Mouse (Mus musculus) forebrain, embryonic 13.5 days (tissue): ENCODE measurements at regions not wholly inside any gene's neighbourhood (a gene's known extent, or its start where the extent isn't known, plus 50 kb on each side); places are given as distances from the start of the nearest gene placed in this dataset.
"Not testable (repeated sequence)": the region's sequence is repeated elsewhere in the genome, so short reads cannot be mapped to it uniquely, and the experiment has no call there.

Source experiments
- ATAC-seq: fragments of 200-750 bp; cut with Nextera tagmentation; 2 replicates; pipeline ENCODE4 v1.8.0; 2017
- H3K27ac ChIP-seq: fragments of 300-500 bp; sonication (generic); 2 replicates; pipeline ENCODE4 v1.5.1; 2015; ENCODE audit warnings: inconsistent platforms, mild to moderate bottlenecking, moderate library complexity
- H3K27me3 ChIP-seq: fragments of 300-500 bp; sonication (generic); 2 replicates; pipeline ENCODE4 v1.6.1; 2015; ENCODE audit warnings: mild to moderate bottlenecking, inconsistent platforms
- H3K36me3 ChIP-seq: fragments of 300-500 bp; sonication (generic); 2 replicates; pipeline ENCODE4 v1.6.1; 2015; ENCODE audit warnings: mild to moderate bottlenecking, inconsistent platforms; ENCODE audit not compliant: poor library complexity, severe bottlenecking
- H3K4me1 ChIP-seq: fragments of 300-500 bp; sonication (generic); 2 replicates; pipeline ENCODE4 v1.6.1; 2015; ENCODE audit warnings: inconsistent platforms
- H3K4me2 ChIP-seq: fragments of 300-500 bp; sonication (generic); 2 replicates; pipeline ENCODE4 v1.6.1; 2015; ENCODE audit warnings: inconsistent platforms, mild to moderate bottlenecking, moderate library complexity
- H3K4me3 ChIP-seq: fragments of 300-500 bp; sonication (generic); 2 replicates; pipeline ENCODE4 v1.5.1; 2015; ENCODE audit warnings: mild to moderate bottlenecking, inconsistent platforms
- H3K9ac ChIP-seq: fragments of 300-500 bp; sonication (generic); 2 replicates; pipeline ENCODE4 v1.6.1; 2015; ENCODE audit warnings: mild to moderate bottlenecking, inconsistent platforms
- H3K9me3 ChIP-seq: fragments of 300-500 bp; sonication (generic); replicated peaks from 2 replicates; pipeline ENCODE4 v1.6.1; 2016; ENCODE audit warnings: inconsistent platforms
- WGBS: fragments of 180-500 bp; shearing (Covaris S2); methylation state at CpG from one replicate; pipeline ENCODE4 v1.1.7; 2015; 5-methylcytosine and 5-hydroxymethylcytosine counted together

- H3K4me1 ChIP-seq = peaks cover 3% of the 10 kb centered on the region; the same call in 1 of the 2 replicates
- H3K4me3 ChIP-seq = no peak overlapping the region
- no peaks in the 10 kb centered on the region for H3K27me3 ChIP-seq
- ATAC-seq = no peak
- H3K9me3 ChIP-seq = no peaks in the 10 kb centered on the region
- H3K27ac ChIP-seq = no peak overlapping the region
- no peaks in the 10 kb centered on the region for H3K36me3 ChIP-seq
- H3K9ac ChIP-seq = no peak overlapping the region
- H3K4me2 ChIP-seq = no peak overlapping the region
These were observed 256.4 kb downstream of the Sema3d start for GRCm38 (mm10) chr5:12639549-12639948.

- Histone ChIP-seq H3K4me2 (no peak overlapping the region), H3K27me3 (no peaks in the 10 kb centered on the region), H3K9ac (no peak overlapping the region), H3K4me1 (no peaks in the 10 kb centered on the region), H3K4me3 (no peak overlapping the region), H3K27ac (no peak overlapping the region), H3K36me3 (no peaks in the 10 kb centered on the region), H3K9me3 (no peaks in the 10 kb centered on the region)
- 70% methylated on average over 2 of the region's 2 CpGs for WGBS
- ATAC-seq = no peak
These were observed 263.1 kb downstream of the Sema3d start for GRCm38 (mm10) chr5:12646269-12646668.

GRCm38 (mm10) chr5:12673666-12674065 is 290.5 kb downstream of the Sema3d start:
- no peak overlapping the region for H3K27ac ChIP-seq
- H3K27me3 ChIP-seq = no peaks in the 10 kb centered on the region
- no peak overlapping the region for H3K9ac ChIP-seq
- H3K36me3 ChIP-seq = no peaks in the 10 kb centered on the region
- ATAC-seq = no peak
- no peaks in the 10 kb centered on the region for H3K4me1 ChIP-seq
- H3K4me3 ChIP-seq = no peak overlapping the region
- 85% methylated on average over 2 of the region's 2 CpGs for WGBS
- no peak overlapping the region for H3K4me2 ChIP-seq
- H3K9me3 ChIP-seq = no peaks in the 10 kb centered on the region

DNA sequence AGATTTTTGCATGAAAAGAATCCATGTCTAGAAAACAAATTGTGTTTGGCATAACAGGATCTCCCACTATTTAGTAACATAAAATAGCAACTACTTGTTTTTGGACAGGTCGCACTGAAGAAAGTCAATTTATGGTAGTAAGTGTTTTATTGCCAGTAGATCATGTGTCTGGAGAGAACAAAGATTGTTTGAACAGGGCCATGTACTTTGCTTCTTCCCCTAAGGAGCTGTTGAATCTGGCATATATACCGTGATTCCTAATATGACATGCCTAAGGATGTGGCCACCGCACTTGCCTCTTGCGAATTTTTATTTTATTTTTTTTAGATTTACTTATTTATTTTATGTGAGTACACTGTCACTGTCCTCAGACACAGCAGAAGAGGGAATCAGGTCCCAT is 290.9 kb downstream of the Sema3d start:
- 94% methylated on average over 4 of the region's 4 CpGs for WGBS
- Histone ChIP-seq H3K4me2 (no peak overlapping the region), H3K9me3 (no peaks in the 10 kb centered on the region), H3K36me3 (no peaks in the 10 kb centered on the region), H3K9ac (no peak overlapping the region), H3K27ac (no peak overlapping the region), H3K4me1 (no peaks in the 10 kb centered on the region), H3K27me3 (no peaks in the 10 kb centered on the region), H3K4me3 (no peak overlapping the region)
- ATAC-seq = no peak

DNA sequence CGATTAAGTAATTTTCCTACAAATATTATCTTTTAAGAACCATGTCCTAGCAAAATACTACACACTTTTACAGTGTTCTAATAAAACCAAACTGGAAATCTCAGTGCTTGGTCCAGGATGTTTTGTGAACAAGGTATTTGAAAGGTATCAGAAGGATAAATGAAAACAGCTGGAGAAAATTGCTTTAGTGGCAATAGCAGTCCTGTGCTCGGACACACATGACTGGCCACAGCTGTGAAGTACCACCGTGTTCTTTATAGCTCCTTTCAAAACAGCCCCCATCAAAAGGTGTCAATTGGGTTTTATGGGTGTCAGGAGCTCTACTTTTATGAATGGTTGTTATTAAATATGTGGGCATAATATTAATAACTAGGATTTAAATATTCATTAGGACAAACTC is 293.5 kb downstream of the Sema3d start:
- ATAC-seq = no peak
- Histone ChIP-seq H3K4me1 (no peaks in the 10 kb centered on the region), H3K27ac (no peak overlapping the region), H3K4me3 (no peak overlapping the region), H3K9me3 (no peaks in the 10 kb centered on the region), H3K4me2 (no peak overlapping the region), H3K27me3 (no peaks in the 10 kb centered on the region), H3K36me3 (no peaks in the 10 kb centered on the region), H3K9ac (no peak overlapping the region)
- 69% methylated on average over 3 of the region's 3 CpGs for WGBS

- Histone ChIP-seq H3K9ac (no peak overlapping the region), H3K9me3 (peaks cover 8% of the 10 kb centered on the region), H3K4me2 (no peak overlapping the region), H3K27me3 (no peaks in the 10 kb centered on the region), H3K4me3 (no peak overlapping the region), H3K4me1 (no peaks in the 10 kb centered on the region), H3K27ac (no peak overlapping the region), H3K36me3 (no peaks in the 10 kb centered on the region)
- peak; percentile 63; the same call in 1 of the 2 replicates for ATAC-seq
- WGBS = 73% methylated on average over 3 of the region's 3 CpGs
These were observed 331.7 kb downstream of the Sema3d start for GRCm38 (mm10) chr5:12714894-12715293.

DNA sequence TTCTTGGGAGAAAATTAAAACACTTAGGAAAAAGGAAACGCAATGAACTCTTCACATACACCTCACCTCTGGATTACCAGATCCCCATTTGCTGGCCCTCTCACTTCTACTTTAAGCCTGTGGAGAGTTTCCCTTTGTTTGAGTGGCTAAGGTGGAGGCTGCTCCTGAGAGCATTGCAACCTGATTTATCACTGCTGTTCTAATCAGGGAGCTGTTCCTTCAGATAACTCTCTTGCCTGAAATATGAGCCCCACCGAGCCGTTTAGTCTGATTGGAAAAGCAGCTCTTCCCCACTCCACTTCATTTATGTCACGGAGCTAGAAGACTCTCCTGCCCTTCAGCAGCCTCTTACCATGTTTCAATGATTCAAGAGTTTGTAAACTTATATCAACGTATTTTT is 368.3 kb downstream of the Sema3d start:
- Histone ChIP-seq H3K36me3 (no peaks in the 10 kb centered on the region), H3K27ac (no peak overlapping the region), H3K4me3 (no peak overlapping the region), H3K27me3 (no peaks in the 10 kb centered on the region), H3K9ac (no peak overlapping the region), H3K4me1 (no peaks in the 10 kb centered on the region), H3K9me3 (no peaks in the 10 kb centered on the region), H3K4me2 (no peak overlapping the region)
- WGBS = 58% methylated on average over 5 of the region's 5 CpGs
- no peak for ATAC-seq

- Histone ChIP-seq H3K27ac (no peak overlapping the region), H3K9ac (no peak overlapping the region), H3K36me3 (no peaks in the 10 kb centered on the region), H3K4me1 (no peaks in the 10 kb centered on the region), H3K4me2 (no peak overlapping the region), H3K4me3 (no peak overlapping the region), H3K27me3 (no peaks in the 10 kb centered on the region), H3K9me3 (no peaks in the 10 kb centered on the region)
- peak; percentile 53; the same call in 1 of the 2 replicates for ATAC-seq
These were observed 365.6 kb upstream of the Sema3a start for GRCm38 (mm10) chr5:12759634-12760033.

DNA sequence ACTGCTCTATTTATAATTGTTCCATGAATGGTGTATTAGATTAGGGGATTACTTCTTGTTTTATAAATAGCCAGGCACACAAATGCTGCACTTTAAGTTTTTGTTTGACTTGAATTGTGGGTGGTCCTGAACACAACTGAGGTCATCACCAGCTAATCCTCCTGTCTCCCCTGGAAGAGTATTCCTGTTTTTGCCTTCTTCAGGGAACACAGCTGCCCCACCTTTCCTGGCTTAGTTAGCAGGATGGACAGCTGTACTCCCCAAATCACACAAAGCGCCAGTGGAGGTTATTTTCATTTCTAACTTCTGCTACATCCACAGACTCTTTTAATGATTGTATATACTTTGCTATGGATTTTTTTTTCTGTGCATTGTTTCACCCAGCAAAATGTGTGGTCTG is 357.8 kb upstream of the Sema3a start:
- Histone ChIP-seq H3K9ac (no peak overlapping the region), H3K36me3 (no peaks in the 10 kb centered on the region), H3K4me2 (no peak overlapping the region), H3K27ac (no peak overlapping the region), H3K4me1 (no peaks in the 10 kb centered on the region), H3K4me3 (no peak overlapping the region), H3K9me3 (no peaks in the 10 kb centered on the region), H3K27me3 (no peaks in the 10 kb centered on the region)
- WGBS = 36% methylated on average over 1 of the region's 1 CpGs
- ATAC-seq = no peak

DNA sequence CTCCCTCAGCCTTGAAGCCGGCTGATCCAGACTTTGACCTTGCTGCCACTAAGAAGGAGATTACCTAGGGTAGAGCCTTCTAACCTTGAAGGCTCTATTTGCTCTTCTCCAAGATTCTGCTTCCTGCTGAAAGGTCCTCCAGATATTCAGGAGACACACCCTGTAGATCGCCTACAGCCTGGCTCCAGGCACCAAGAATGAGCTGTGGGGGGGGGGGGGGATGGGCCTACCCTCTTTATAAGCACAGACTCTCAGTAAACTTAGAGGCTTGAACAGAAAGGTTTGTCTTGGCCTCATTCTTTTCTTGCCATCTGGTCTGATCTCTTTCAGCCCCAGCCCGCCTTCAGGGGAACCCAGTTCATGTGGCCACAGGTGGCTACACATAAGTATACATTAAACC is 342.5 kb upstream of the Sema3a start:
- no peaks in the 10 kb centered on the region for H3K36me3 ChIP-seq
- no peaks in the 10 kb centered on the region for H3K4me1 ChIP-seq
- H3K9ac ChIP-seq = no peak overlapping the region
- H3K27me3 ChIP-seq = no peaks in the 10 kb centered on the region
- ATAC-seq = no peak
- H3K4me3 ChIP-seq = no peak overlapping the region
- no peak overlapping the region for H3K4me2 ChIP-seq
- WGBS = 86% methylated on average over 3 of the region's 3 CpGs
- H3K9me3 ChIP-seq = peaks cover 5% of the 10 kb centered on the region; the same call in 1 of the 2 replicates
- no peak overlapping the region for H3K27ac ChIP-seq

DNA sequence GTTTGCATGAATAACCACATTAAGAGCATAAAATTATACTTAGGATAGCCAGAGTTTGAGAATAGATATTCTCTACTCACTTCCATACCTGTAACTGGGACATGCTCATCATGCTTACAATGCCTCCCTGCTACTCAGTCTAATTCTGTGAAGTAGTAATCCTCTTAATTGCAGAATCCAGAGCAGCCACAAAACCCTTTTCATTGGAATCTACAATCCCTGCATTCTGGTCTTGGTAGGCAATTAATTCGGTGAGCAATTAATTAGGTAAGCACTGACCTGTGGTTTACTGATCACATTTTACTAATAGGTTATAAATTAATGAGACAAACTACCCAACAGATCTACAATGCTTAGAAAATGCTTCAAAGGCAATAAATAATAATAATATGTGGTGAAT is 316.5 kb upstream of the Sema3a start:
- 32% methylated on average over 1 of the region's 1 CpGs for WGBS

DNA sequence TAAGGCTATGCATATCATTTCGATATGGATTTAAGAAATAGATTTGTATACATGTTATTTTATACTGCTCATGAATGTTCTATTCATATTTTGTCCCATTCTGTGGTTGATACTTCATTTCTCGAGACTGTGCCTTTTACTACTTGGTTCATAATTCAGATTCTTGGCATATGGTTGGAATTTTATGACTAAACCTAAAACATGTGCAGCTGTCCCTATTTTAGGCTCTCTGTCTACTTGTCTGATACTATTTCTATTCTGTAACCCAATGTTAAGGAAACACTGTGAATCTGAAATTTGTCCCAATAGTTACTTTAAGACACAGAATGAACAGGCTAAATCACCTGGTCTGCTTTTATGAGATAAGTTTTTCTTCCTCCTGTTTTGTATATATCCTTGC is 315.3 kb upstream of the Sema3a start:
- no peak for ATAC-seq
- H3K27me3 ChIP-seq = no peaks in the 10 kb centered on the region
- H3K9ac ChIP-seq = no peak overlapping the region
- H3K4me3 ChIP-seq = no peak overlapping the region
- no peak overlapping the region for H3K4me2 ChIP-seq
- H3K36me3 ChIP-seq = no peaks in the 10 kb centered on the region
- WGBS = 85% methylated on average over 2 of the region's 2 CpGs
- no peaks in the 10 kb centered on the region for H3K4me1 ChIP-seq
- no peak overlapping the region for H3K27ac ChIP-seq
- H3K9me3 ChIP-seq = no peaks in the 10 kb centered on the region

More for the DNA sequence above, 316.5 kb upstream of the Sema3a start:
- Histone ChIP-seq H3K9me3 (no peaks in the 10 kb centered on the region), H3K27me3 (no peaks in the 10 kb centered on the region), H3K4me3 (no peak overlapping the region), H3K4me1 (no peaks in the 10 kb centered on the region), H3K36me3 (no peaks in the 10 kb centered on the region), H3K4me2 (no peak overlapping the region), H3K27ac (no peak overlapping the region), H3K9ac (no peak overlapping the region)
- ATAC-seq = no peak

DNA sequence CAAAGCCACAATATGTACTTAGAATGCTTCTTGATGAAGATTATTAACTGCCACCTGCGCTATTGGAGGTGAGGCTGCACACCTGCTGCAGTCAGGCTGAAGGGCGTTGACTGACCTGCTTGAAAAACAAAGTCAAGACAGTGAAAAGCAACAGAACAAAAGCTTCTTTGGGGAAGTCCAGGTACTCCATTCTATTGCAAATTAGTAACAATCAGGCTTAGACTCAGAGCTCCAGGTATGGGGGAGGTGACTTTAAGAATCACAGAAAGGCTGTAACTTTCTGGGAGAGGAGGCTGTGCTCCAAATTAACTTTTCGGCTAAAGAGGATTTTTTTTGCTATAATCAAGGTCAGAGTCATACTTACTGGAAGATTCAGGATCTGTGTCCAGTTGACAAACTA is 278.0 kb upstream of the Sema3a start:
- H3K9me3 ChIP-seq, H3K4me2 ChIP-seq, H3K36me3 ChIP-seq, ATAC-seq, H3K4me1 ChIP-seq, H3K9ac ChIP-seq, H3K27me3 ChIP-seq, H3K4me3 ChIP-seq, H3K27ac ChIP-seq: not testable (repeated sequence)
- 86% methylated on average over 3 of the region's 3 CpGs for WGBS
